Mouse (Mus musculus): ENCODE data around the gene Stfa1.
"Not testable (repeated sequence)": the region's sequence is repeated elsewhere in the genome, so short reads cannot be mapped to it uniquely, and the experiment has no call there.

Stfa1 gene

GRCm38 (mm10) chr16:36276796-36277195, at the start of gene Stfa1:
Gene Stfa1 (plus strand): TSS chr16:36276951.
- DNase-seq: not testable (repeated sequence)

DNA sequence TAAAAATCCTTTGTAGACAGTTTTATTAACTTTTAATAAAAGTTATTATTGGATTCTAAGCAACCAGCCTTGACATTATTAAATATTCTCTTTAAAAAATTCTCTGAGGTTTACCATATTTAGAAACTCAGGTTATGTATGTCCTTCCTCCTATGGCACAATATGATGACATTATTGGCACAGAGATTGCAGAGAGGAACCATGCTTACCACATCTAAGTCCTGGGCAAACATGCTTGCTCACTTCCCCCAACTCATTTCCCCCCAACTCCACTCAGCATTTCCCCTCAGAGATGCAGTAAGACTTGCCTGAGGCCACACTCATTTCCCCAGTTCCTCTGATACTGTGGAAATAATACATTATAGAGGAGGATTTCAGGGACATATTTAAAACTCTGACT, 16.2 kb upstream of the Stfa1 start:
- DNase-seq: not testable (repeated sequence)

GRCm38 (mm10) chr16:36289140-36289539, 12.4 kb downstream of the Stfa1 start:
- no peak for DNase-seq

DNA sequence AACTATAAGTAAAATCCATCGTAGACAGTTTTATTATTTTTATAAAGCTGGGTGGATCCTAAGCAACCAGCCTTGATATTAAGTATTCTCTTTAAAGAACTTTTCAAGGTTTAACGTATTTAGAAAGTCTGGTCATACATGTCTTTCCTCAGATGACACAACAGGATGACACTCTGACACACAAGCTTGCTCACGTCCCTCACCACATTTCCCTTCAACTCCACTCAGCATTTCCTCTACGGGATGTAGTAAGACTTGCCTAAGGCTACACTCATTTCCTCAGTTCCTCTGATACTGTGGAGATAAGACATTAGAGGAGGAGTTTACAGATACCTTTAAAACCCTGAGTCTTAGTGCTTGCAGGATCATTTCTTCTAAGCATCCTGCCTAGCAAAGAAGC, 30.9 kb downstream of the Stfa1 start:
- DNase-seq: no peak

DNA sequence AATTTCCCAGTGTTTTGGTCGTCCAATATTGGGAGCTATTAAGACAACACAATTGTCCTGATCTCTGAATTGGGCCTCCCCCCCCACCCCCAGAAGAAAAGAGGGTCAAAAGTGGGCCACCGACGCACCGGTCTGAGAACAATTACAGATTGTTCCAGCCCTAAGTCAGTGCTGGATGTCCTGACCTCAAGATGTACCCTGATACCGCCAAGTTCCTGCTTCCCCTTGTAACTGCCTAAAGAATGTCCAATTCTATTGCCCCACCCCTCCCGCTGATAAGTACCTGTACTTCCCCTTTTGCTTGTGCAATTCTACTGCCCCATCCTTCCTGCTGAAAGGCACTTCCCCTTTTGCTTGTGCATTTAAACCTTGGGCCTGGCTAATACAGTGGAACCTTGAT, 39.4 kb downstream of the Stfa1 start:
- not testable (repeated sequence) for DNase-seq

DNA sequence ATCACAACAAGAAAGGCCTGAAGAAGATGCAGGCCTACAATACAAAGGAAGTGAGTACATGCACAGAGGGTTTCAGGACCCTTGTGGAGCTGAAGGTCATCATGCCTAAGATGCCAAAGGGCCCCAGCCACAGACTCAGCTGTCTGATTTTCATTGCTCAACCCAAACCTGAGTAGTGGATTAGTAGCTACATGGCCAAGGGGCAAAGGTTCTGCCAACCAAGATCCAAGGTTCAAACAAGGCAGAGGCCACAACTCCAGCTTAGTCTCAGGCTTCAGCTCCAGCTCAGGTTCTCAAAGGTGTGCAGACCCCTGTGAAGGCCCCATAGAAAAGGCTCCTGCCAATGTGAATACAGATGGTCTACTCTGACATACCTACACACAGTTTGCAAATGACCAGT, 42.5 kb downstream of the Stfa1 start:
- DNase-seq: no peak

DNA sequence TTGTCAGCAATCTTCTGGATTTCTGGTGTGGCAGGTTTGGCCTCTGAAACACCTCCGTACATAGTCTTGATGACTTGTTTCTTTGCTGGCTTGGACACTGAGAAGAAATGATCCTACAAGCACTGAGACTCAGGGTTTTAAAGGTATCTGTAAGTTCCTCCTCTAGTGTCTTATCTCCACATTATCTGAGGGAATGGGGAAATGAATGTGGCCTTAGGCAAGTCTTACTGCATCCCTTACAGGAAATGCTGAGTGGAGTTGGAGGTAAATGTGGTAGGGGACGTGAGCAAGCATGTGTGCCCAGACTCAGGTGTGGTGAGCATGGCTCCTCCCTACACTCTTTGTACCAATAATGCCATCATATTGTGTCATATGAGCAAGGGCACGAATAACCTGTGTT, 57.5 kb downstream of the Stfa1 start, which contains the start of gene BC117090:
TSS of gene BC117090 (minus strand) at position 101 of the 400 bp plus-strand sequence.
- DNase-seq: no peak

Data from right cerebral cortex, postnatal 4 days (tissue).